Mouse (Mus musculus): ENCODE results near the gene Gm21852. TPM values are rescaled to one million over a fixed set of nuclear protein-coding genes. Genes with fewer than 3 reads are reported as not detected.
"Not testable (repeated sequence)": the region's sequence is repeated elsewhere in the genome, so short reads cannot be mapped to it uniquely, and the experiment has no call there.

Gm21852 gene
- polyA plus RNA-seq (2016; fragmentation: Nextera tagmentation; extraction: Ambion mirVana), result not detected in 2 replicates

DNA sequence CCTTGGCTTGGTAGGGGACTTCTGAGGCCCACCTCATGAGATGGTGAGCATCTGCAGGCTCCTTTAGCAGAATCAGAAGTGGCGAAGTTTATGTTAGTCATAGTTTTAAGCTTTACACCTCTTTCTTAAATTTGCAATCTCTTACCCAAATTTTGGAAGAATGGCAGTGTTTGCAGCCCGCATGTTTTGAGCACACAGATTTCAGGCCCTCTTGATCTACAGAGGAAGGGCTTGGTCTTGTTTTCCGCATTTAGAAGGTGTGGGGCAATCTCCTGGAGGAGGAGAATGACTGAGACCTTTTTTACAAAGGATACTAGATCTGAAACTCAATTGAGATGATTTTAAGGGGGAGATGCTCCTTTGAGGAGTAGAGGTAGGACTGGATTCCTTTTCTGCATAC lies at the start of gene Gm21852:
Gene Gm21852 (minus strand): TSS at position 101 of the 400 bp plus-strand sequence.
- H3K4me3 ChIP-seq; H3K27me3 ChIP-seq (ENCODE audit: insufficient read depth, poor library complexity, severe bottlenecking); H3K4me1 ChIP-seq; H3K9me3 ChIP-seq; DNase-seq (ENCODE audit: low spot score); H3K27ac ChIP-seq; H3K36me3 ChIP-seq: not testable (repeated sequence)
- WGBS, result no CpG with 5 or more reads among the region's 3 CpGs

Small RNAs within 50 kb of the gene (microRNA-seq; reads per million reads assigned to microRNA genes)
- gene Gm27466, result not detected
- gene Gm28018, result not detected

Other genes with a start within 250 kb of the Gm21852 start
- gene Gm21797, start 123.8 kb upstream of the Gm21852 start, polyA plus RNA-seq (2016; fragmentation: Nextera tagmentation; extraction: Ambion mirVana), result not detected in 2 replicates
- gene Gm20795, start 152.9 kb upstream of the Gm21852 start, polyA plus RNA-seq (2016; fragmentation: Nextera tagmentation; extraction: Ambion mirVana), result not detected in 2 replicates

Measured in heart, embryonic 10.5 days (tissue).